Mouse (Mus musculus) thymus, adult 2 months (tissue): ENCODE measurements around the gene Fgfr2. TPM values are rescaled to one million over a fixed set of nuclear protein-coding genes. Genes with fewer than 3 reads are reported as not detected.

Experiments
- DNase-seq: peaks from one replicate; pipeline ENCODE4 v3.0.0; 2021
- H3K27ac ChIP-seq: fragments of 200-500 bp; 2 replicates; pipeline ENCODE4 v1.5.1; 2012; ENCODE audit warnings: low read length, control low read depth; ENCODE audit not compliant: control insufficient read depth, insufficient read depth
- H3K27me3 ChIP-seq: fragments of 200-500 bp; 2 replicates; pipeline ENCODE4 v1.6.1; 2012; ENCODE audit warnings: mild to moderate bottlenecking, low read length, moderate library complexity, mixed read lengths; ENCODE audit not compliant: control insufficient read depth, insufficient read depth
- H3K36me3 ChIP-seq: fragments of 200-500 bp; 2 replicates; pipeline ENCODE4 v1.6.1; 2012; ENCODE audit warnings: mild to moderate bottlenecking, low read length, moderate library complexity; ENCODE audit not compliant: control insufficient read depth, insufficient read depth
- H3K4me1 ChIP-seq: fragments of 200-500 bp; replicated peaks from 2 replicates; pipeline ENCODE4 v1.6.1; 2012; ENCODE audit warnings: low read length; ENCODE audit not compliant: control insufficient read depth, insufficient read depth
- H3K4me3 ChIP-seq: fragments of 200-500 bp; 2 replicates; pipeline ENCODE4 v1.5.1; 2012; ENCODE audit warnings: mild to moderate bottlenecking, low read length, control low read depth, moderate library complexity; ENCODE audit not compliant: control insufficient read depth, insufficient read depth
- CTCF ChIP-seq: fragments of 200-500 bp; IDR thresholded peaks from 2 replicates; pipeline ENCODE4 v1.5.1; 2012; ENCODE audit warnings: mild to moderate bottlenecking, control low read depth, low read length, moderate library complexity, borderline replicate concordance; ENCODE audit not compliant: control insufficient read depth, poor library complexity, insufficient read depth; ENCODE audit errors: extremely low read depth
- POLR2A ChIP-seq: fragments of 200-500 bp; IDR thresholded peaks from 2 replicates; pipeline ENCODE4 v1.6.1; 2012; ENCODE audit warnings: mild to moderate bottlenecking, low read length, control low read depth, moderate library complexity; ENCODE audit not compliant: control insufficient read depth, poor library complexity, insufficient read depth; ENCODE audit errors: extremely low read depth
- WGBS: fragments of 180-500 bp; shearing (Covaris S2); methylation state at CpG from one replicate; pipeline ENCODE4 v1.1.7; 2018; 5-methylcytosine and 5-hydroxymethylcytosine counted together
- polyA plus RNA-seq: library from polyadenylated mRNA; depleted of rRNA; stranded (reverse); fragments of >200 nt; gene quantifications from 2 replicates; pipeline ENCODE4 v1.2.3, GENCODE M21; 2012

The Fgfr2 gene
- polyA plus RNA-seq, 1 experiment = 12.1 TPM

DNA sequence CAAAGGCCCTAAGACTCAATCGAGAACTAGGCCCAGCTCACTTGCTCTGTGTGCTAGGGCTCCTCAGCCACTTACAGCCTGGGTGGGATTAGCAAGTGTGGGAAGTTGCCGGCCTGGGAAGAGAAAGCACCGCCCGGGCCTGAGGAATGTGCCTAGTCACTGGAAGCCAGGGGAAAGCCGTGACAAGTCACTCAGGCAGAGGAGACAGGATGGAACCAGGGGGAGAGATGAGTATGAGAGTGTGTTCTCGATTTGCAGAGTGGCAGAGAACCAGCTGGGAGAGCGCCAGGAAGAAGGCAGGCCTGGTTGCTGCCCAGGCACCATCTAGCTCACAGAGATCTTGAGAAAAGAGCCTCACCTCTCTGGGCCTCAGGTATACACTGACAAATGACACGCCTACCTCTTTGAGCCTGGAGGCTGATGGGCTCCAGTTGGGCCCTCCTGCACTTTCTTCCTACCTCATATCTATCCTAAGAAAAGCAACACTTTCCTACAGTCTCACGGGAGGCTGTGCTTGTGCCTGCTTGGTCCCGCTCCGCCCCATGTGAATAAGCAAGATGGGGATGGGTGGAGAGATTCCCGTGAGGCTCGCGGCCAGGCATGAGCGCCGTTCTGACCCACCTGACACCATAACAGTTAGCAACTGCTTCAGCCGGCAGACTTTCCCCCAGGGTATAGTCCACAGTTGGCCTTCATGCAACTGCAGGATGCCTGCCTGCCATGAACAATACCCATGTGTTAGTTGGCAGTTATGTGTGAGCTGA is 386.9 kb downstream of the Fgfr2 start:
- peaks cover 16% of the 10 kb centered on the region for H3K4me1 ChIP-seq
- no peak for TF ChIP-seq CTCF
- no peak for TF ChIP-seq POLR2A

GRCm38 (mm10) chr7:132735145-132735544 is 388.0 kb downstream of the Fgfr2 start:
- Histone ChIP-seq H3K27ac (peak overlapping the region; percentile 75; the same call in 1 of the 2 replicates), H3K27me3 (no peaks in the 10 kb centered on the region), H3K4me1 (peaks cover 16% of the 10 kb centered on the region), H3K4me3 (no peak overlapping the region), H3K36me3 (no peaks in the 10 kb centered on the region)
- peak; percentile 94 for TF ChIP-seq CTCF
- TF ChIP-seq POLR2A = no peak
- DNase-seq = peak; percentile 92
- 2% methylated on average over 5 of the region's 5 CpGs for WGBS

More for the DNA sequence above, 386.9 kb downstream of the Fgfr2 start:
- H3K4me3 ChIP-seq = no peak overlapping the region
- no peaks in the 10 kb centered on the region for H3K27me3 ChIP-seq
- H3K36me3 ChIP-seq = no peaks in the 10 kb centered on the region
- WGBS = 92% methylated on average over 17 of the region's 17 CpGs
- peak overlapping the region; percentile 75 for H3K27ac ChIP-seq
- peak; percentile 18 for DNase-seq

DNA sequence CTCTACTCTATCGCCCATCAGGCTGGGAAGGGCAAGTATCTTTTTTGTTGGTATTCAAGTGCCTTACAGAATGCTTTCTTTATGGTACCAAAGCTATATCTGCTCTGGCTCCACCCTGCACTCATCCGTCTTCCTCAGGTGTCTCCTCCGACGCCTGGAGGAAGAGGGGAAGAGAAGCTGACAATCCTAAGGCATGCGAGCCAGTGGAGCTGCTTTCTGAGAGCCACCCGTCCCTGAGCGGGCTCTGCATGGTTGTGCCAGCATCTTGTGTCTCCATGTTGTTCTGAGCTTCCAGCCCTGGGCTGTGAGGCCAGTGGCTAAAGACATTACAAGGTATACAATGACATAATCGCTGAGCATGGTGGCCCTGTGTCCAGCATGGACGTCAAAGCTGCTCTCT is 388.9 kb downstream of the Fgfr2 start:
- no peak for DNase-seq
- 98% methylated on average over 9 of the region's 9 CpGs for WGBS
- no peaks in the 10 kb centered on the region for H3K36me3 ChIP-seq
- TF ChIP-seq CTCF (no peak), POLR2A (no peak)
- H3K27me3 ChIP-seq = no peaks in the 10 kb centered on the region
- no peak overlapping the region for H3K27ac ChIP-seq
- H3K4me3 ChIP-seq = no peak overlapping the region
- peaks cover 16% of the 10 kb centered on the region for H3K4me1 ChIP-seq

GRCm38 (mm10) chr7:132733521-132733920 is 389.6 kb downstream of the Fgfr2 start:
- no peak for DNase-seq
- WGBS = 95% methylated on average over 6 of the region's 6 CpGs
- Histone ChIP-seq H3K36me3 (no peaks in the 10 kb centered on the region), H3K4me3 (no peak overlapping the region), H3K4me1 (peaks cover 16% of the 10 kb centered on the region), H3K27me3 (no peaks in the 10 kb centered on the region), H3K27ac (no peak overlapping the region)
- no peak for TF ChIP-seq POLR2A
- TF ChIP-seq CTCF = no peak

- TF ChIP-seq POLR2A (no peak), CTCF (no peak)
- no peak for DNase-seq
- H3K27me3 ChIP-seq = no peaks in the 10 kb centered on the region
- no peak overlapping the region for H3K27ac ChIP-seq
- H3K36me3 ChIP-seq = no peaks in the 10 kb centered on the region
- H3K4me1 ChIP-seq = peaks cover 16% of the 10 kb centered on the region
- 95% methylated on average over 6 of the region's 6 CpGs for WGBS
- H3K4me3 ChIP-seq = no peak overlapping the region
Observed at GRCm38 (mm10) chr7:132732136-132732789, 390.9 kb downstream of the Fgfr2 start.

DNA sequence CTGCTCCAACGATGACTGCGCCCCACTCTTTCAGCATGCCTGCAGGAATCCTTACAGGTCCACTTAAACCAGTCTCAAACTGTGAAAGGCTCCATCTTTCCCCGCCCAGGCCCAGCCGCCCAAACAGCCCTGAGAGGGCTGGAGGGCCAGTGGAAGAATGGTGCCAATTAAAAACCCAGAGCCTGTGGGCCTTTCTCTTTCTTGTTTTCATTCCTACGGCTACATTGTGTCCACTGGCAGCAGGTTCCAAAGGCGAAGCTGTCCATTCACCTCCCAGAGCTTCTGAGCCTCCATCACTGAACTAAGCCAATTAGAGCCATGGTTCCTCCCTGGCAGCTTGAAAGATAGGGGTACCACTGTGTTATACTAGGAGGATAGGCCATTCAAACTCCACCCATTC is 391.6 kb downstream of the Fgfr2 start:
- TF ChIP-seq CTCF = no peak
- TF ChIP-seq POLR2A = no peak
- Histone ChIP-seq H3K27ac (no peak overlapping the region), H3K4me3 (no peak overlapping the region), H3K36me3 (no peaks in the 10 kb centered on the region), H3K27me3 (no peaks in the 10 kb centered on the region), H3K4me1 (peaks cover 16% of the 10 kb centered on the region)
- WGBS = 96% methylated on average over 6 of the region's 6 CpGs
- no peak for DNase-seq
